Mouse (Mus musculus) heart, adult 2 months (tissue): ENCODE data around the gene Ier2. TPM values are rescaled to one million over a fixed set of nuclear protein-coding genes. Genes with fewer than 3 reads are reported as not detected.
A peak's percentile ranks its signal among the peaks of the same experiment; 100 is the strongest.

ENCODE experiments used
- DNase-seq, 2 experiments: peaks; one replicate each; pipeline ENCODE4 v3.0.0; 2021
- H3K27ac ChIP-seq: fragments of 200-600 bp; 2 replicates; pipeline ENCODE4 v1.8.1; 2022
- H3K27me3 ChIP-seq: fragments of 200-500 bp; 2 replicates; pipeline ENCODE4 v1.6.1; 2012; ENCODE audit warnings: mild to moderate bottlenecking, low read length, inconsistent platforms, mixed read lengths; ENCODE audit not compliant: control insufficient read depth, insufficient read depth
- H3K36me3 ChIP-seq: fragments of 200-500 bp; 2 replicates; pipeline ENCODE4 v1.6.1; 2012; ENCODE audit warnings: low read length, inconsistent platforms; ENCODE audit not compliant: control insufficient read depth, insufficient read depth
- H3K4me1 ChIP-seq: fragments of 200-500 bp; 2 replicates; pipeline ENCODE4 v1.6.1; 2011; ENCODE audit warnings: low read length; ENCODE audit not compliant: control insufficient read depth, insufficient read depth
- H3K4me3 ChIP-seq: fragments of 200-600 bp; 2 replicates; pipeline ENCODE4 v1.8.1; 2022
- H3K79me2 ChIP-seq: fragments of 200-500 bp; replicated peaks from 2 replicates; pipeline ENCODE4 v1.6.1; 2012; ENCODE audit warnings: mild to moderate bottlenecking, inconsistent platforms, low read length, moderate library complexity, mixed read lengths; ENCODE audit not compliant: control insufficient read depth, insufficient read depth
- H3K9ac ChIP-seq: fragments of 200-500 bp; 2 replicates; pipeline ENCODE4 v1.6.1; 2012; ENCODE audit warnings: low read depth, mild to moderate bottlenecking, control low read depth, inconsistent platforms, low read length, mixed read lengths
- CTCF ChIP-seq: fragments of 200-600 bp; IDR thresholded peaks from 2 replicates; pipeline ENCODE4 v1.8.1; 2022; ENCODE audit warnings: antibody characterized with exemption, mild to moderate bottlenecking, moderate library complexity
- EP300 ChIP-seq: fragments of 200-500 bp; IDR thresholded peaks from 2 replicates; pipeline ENCODE4 v1.6.1; 2011; ENCODE audit warnings: low read depth, low read length, control low read depth; ENCODE audit not compliant: insufficient read depth
- POLR2A ChIP-seq: fragments of 200-500 bp; IDR thresholded peaks from 2 replicates; pipeline ENCODE4 v1.6.1; 2011; ENCODE audit warnings: mild to moderate bottlenecking, low read depth, low read length, control low read depth; ENCODE audit not compliant: insufficient read depth
- WGBS: fragments of 180-500 bp; shearing (Covaris S2); methylation state at CpG from one replicate; pipeline ENCODE4 v1.1.7; 2018; 5-methylcytosine and 5-hydroxymethylcytosine counted together
- intact Hi-C: fragments of 180-260 bp; cut with DNase I; formaldehyde crosslinking; loops from one replicate; pipeline ENCODE4 v1.15.1; 2025
- polyA plus RNA-seq: library from polyadenylated mRNA; depleted of rRNA; stranded (reverse); fragments of >200 nt; gene quantifications from 2 replicates; pipeline ENCODE4 v1.2.3, GENCODE M21; 2012
- total RNA-seq, 2 experiments: library from RNA; stranded (reverse); gene quantifications; 2 replicates each; pipeline ENCODE4 v1.2.3; 2021

The Ier2 gene
- total and polyA plus RNA-seq, 3 experiments, result 8.1 to 13.0 (median 11.8) TPM

DNA sequence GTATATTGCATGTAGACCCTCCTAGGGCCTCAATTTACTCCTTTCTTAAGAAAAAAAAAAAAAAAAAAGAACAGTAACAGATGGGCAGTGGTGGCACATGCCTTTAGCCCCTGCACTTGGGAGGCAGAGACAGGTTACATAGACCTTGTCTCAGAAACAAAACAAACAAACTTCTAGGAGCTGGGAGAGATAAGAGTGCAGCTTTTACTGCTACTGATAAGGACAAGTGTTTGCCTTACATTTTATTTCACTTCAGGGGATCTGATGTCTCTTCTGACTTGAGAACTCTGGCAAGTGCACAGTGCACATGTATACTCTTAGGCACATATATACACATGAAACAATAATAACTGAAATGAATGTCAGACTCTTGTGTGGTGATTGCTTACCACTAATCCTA, 5.4 kb downstream of the Ier2 start:
- Histone ChIP-seq H3K4me1 (peaks cover 2% of the 10 kb centered on the region), H3K27me3 (no peaks in the 10 kb centered on the region), H3K27ac (peak overlapping the region; percentile 97), H3K9ac (no peak overlapping the region), H3K4me3 (no peak overlapping the region), H3K79me2 (no peaks in the 10 kb centered on the region), H3K36me3 (no peaks in the 10 kb centered on the region)
- TF ChIP-seq POLR2A (no peak), EP300 (no peak), CTCF (no peak)
- intact Hi-C loops, result loop anchor here (5.0 kb wide), 1 partner anchor 425 kb away; the partner anchor contains the start of genes Man2b1, Wdr83 and Wdr83os
- DNase-seq, result no peak

DNA sequence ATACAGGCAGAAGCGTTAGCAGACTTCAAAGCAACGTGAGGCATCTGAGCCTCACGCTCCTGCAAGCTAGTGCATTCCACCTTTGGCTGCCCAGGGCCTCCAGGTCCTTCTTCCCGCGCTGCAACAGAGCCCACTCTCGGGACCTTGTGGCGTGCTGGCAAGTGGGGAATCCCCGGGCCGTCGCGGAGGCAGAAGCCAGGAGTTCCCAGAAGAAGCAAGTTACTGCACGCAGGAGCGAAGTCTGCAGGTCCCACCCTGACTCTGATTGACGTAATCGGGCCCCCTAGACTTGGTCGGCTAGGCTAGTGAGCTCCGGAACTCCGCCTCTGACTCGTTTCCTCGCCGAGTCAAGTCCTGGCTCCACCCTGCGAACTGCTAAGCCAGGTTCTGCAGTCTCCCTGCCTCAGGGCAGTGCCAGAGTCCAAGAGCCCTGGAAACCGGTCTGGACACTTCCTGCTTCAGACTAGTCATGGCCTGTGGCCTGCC, 6.0 kb downstream of the Ier2 start:
- H3K36me3 ChIP-seq, result no peaks in the 10 kb centered on the region
- peak; percentile 81 to 90 for DNase-seq
- H3K4me3 ChIP-seq, result peak overlapping the region; percentile 55
- no peaks in the 10 kb centered on the region for H3K27me3 ChIP-seq
- intact Hi-C loops, result loop anchor here (5.0 kb wide), 1 partner anchor 426 kb away; the partner anchor contains the start of genes Man2b1, Wdr83 and Wdr83os
- no peaks in the 10 kb centered on the region for H3K79me2 ChIP-seq
- peak overlapping the region; percentile 79 for H3K9ac ChIP-seq
- peak overlapping the region; percentile 97 for H3K27ac ChIP-seq
- WGBS, result 2% methylated on average over 23 of the region's 23 CpGs
- H3K4me1 ChIP-seq, result peaks cover 2% of the 10 kb centered on the region
- TF ChIP-seq POLR2A (peak; percentile 94), EP300 (peak; percentile 86), CTCF (no peak)

DNA sequence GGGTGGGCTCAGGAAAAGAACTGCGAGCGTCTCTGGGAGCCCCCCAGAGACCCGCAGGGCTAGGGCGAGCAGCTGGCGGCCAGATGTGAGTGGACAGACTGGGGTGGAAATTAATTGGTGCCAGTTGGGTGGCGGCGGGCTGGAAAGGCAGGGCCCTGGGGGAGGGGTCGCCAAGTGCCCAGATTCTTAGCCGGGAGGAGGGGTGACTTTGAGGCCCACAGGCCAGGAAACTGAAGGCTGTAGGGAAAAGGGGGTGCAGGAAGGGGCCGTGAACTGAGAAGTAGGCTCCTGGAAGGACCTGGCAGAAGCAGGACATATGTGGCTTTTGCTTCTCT, 6.5 kb downstream of the Ier2 start:
- no peak for TF ChIP-seq CTCF
- no peak for TF ChIP-seq POLR2A
- TF ChIP-seq EP300, result no peak
- Histone ChIP-seq H3K79me2 (no peaks in the 10 kb centered on the region), H3K4me1 (peaks cover 2% of the 10 kb centered on the region), H3K36me3 (no peaks in the 10 kb centered on the region), H3K9ac (peak overlapping the region; percentile 79), H3K27ac (peak overlapping the region; percentile 97), H3K27me3 (no peaks in the 10 kb centered on the region), H3K4me3 (peak overlapping the region; percentile 55)
- peak; percentile 30 to 53 for DNase-seq
- WGBS, result 14% methylated on average over 10 of the region's 10 CpGs
- intact Hi-C loops, result loop anchor here (5.0 kb wide), 1 partner anchor 426 kb away; the partner anchor contains the start of genes Man2b1, Wdr83 and Wdr83os

DNA sequence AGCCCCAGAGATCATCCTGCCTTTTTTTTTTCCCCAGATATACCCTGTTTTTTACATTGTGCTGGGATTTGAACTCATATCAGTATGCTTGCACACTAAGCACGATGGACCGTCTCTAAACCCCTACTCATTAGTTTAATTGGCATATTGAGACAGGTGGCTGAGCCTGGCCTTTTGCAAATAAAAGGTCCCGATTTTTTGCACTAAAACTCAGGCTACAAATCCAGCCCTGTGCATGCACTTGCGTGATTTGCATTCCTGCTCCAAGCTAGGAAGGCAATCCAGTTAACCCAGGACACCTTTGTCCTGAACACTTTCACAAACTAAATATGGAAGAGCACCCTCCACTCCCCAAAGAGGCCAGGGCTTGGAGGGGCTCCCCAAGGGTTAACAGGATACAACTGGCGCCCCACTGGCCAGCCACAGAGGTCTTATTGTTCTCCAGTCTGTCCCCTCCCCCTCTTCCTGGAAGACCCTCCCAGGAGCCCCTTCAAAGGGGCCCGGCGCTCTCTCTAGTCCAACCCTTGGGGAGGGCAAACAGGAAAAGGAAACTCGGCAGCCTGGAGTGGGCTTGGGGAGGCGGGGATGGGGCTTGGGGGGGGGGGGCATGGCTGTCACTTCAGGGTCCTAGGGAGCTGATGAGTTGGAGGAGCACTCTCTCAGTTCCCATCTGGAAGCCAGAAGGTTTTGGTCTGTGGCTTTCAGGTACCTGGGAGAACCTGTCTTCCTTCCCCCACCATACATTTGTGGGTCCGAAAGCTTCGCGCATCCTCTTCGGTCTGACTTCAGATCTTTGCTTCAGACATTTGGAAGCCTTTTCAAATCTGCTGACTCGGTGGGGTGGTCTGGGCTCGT, 7.1 kb downstream of the Ier2 start:
- Histone ChIP-seq H3K79me2 (no peaks in the 10 kb centered on the region), H3K36me3 (no peaks in the 10 kb centered on the region), H3K4me1 (peaks cover 2% of the 10 kb centered on the region), H3K9ac (peak overlapping the region; percentile 79), H3K4me3 (peak overlapping the region; percentile 55), H3K27me3 (no peaks in the 10 kb centered on the region), H3K27ac (peak overlapping the region; percentile 97)
- peak; percentile 41 to 43 for DNase-seq
- TF ChIP-seq EP300, result no peak
- TF ChIP-seq POLR2A, result no peak
- TF ChIP-seq CTCF, result no peak
- WGBS, result 22% methylated on average over 15 of the region's 15 CpGs
- intact Hi-C loops, result loop anchor here (5.0 kb wide), 1 partner anchor 427 kb away; the partner anchor contains the start of genes Man2b1, Wdr83 and Wdr83os

DNA sequence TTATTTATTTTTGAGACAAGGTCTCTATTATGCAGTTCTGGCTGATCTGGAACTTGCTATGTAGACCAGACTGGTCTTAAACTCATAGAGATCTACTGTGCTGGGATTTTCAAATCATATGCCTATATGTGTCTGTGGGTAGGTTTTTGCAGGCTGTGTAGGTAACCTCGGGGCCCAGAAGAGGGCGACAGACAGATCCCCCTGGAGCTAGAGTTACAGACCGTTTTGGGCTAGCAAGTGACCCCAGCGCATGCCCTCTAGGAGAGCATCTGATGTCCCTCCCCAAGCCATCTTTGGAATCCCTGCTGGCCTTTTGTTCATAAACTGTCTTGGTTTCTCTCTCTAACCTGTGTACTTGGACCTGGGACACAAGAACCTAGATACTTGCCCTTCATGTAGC, 8.1 kb downstream of the Ier2 start:
- TF ChIP-seq CTCF (peak; percentile 39), POLR2A (no peak), EP300 (no peak)
- H3K4me1 ChIP-seq, result peaks cover 2% of the 10 kb centered on the region
- no peaks in the 10 kb centered on the region for H3K36me3 ChIP-seq
- no peak for DNase-seq
- H3K27ac ChIP-seq, result peak overlapping the region; percentile 97
- H3K9ac ChIP-seq, result no peak overlapping the region
- 43% methylated on average over 4 of the region's 4 CpGs for WGBS
- H3K27me3 ChIP-seq, result no peaks in the 10 kb centered on the region
- H3K4me3 ChIP-seq, result no peak overlapping the region
- intact Hi-C loops, result no loop called here
- no peaks in the 10 kb centered on the region for H3K79me2 ChIP-seq
